11 mouse cellular contexts compared by ENCODE assay signal in the genomic region with DNA sequence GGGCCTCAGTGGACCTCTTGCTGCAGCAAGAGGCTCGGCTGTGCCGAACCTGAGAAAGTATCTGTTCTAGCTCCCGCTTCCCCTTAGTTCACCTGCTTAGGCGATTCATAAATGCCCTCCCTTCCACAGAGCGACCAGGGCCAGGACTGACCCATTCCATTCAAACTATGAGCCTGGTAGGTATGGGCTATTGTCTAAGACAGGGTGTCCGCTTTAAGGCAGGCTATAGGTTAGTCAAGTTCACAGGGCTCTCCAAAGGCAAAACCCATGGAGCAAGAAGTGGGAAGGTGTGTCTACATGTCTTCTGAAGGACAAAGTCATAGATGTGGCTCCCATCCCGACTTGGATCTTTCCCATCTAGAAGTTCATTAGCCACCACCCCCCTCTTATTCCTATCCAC. TPM values are rescaled to one million over a fixed set of nuclear protein-coding genes. Genes with fewer than 3 reads are reported as not detected.
DNase-seq lines count a peak whose midpoint lies in the region; ATAC-seq and TF ChIP-seq lines count a peak whose summit lies in the region.
"Had no signal": no experiment of that assay in that cellular context is flagged by ENCODE, and none has a peak within 500 bp of the region (broad histone marks: within the 10 kb centered on the region; RNA-seq: fewer than 3 reads in every experiment).

No protein-coding gene starts in this region.

- peaks cover 39% of the 10 kb centered on the region for H3K36me3 ChIP-seq in forebrain, embryonic 10.5 days (replicated peaks)
- H3K36me3 ChIP-seq in hindbrain, embryonic 14.5 days (replicated peaks; ENCODE audit: control insufficient read depth, insufficient read depth): no peaks in the 10 kb centered on the region
- H3K36me3 ChIP-seq in neural tube, embryonic 12.5 days: peaks cover 5% of the 10 kb centered on the region; the same call in 1 of the 2 replicates

- H3K4me2 ChIP-seq in hindbrain, embryonic 14.5 days (replicated peaks): peak overlapping the region; percentile 80
- peak overlapping the region; percentile 85 for H3K4me2 ChIP-seq in neural tube, embryonic 12.5 days (replicated peaks)

- peak overlapping the region; percentile 81 for H3K9ac ChIP-seq in hindbrain, embryonic 14.5 days
- H3K9ac ChIP-seq in neural tube, embryonic 12.5 days: peak overlapping the region; percentile 98

- H3K27ac ChIP-seq in layer of hippocampus, adult 2 months: peak overlapping the region; percentile 99
- H3K27ac ChIP-seq in forebrain, embryonic 10.5 days: peak overlapping the region; percentile 97
- peak overlapping the region; percentile 91 for H3K27ac ChIP-seq in hindbrain, embryonic 14.5 days
- H3K27ac ChIP-seq in neural tube, embryonic 12.5 days: peak overlapping the region; percentile 95

- TF ChIP-seq CTCF in layer of hippocampus, adult 2 months (conservative IDR thresholded peaks at IDR 0.05): no peak

- peaks cover 59% of the 10 kb centered on the region for H3K27me3 ChIP-seq in forebrain, embryonic 10.5 days (ENCODE audit: poor library complexity, severe bottlenecking)
- peaks cover 20% of the 10 kb centered on the region for H3K27me3 ChIP-seq in hindbrain, embryonic 14.5 days (ENCODE audit: control insufficient read depth, insufficient read depth, low read length)
- peaks cover 30% of the 10 kb centered on the region for H3K27me3 ChIP-seq in neural tube, embryonic 12.5 days (replicated peaks)

- H3K4me3 ChIP-seq in layer of hippocampus, adult 2 months: peak overlapping the region; percentile 92
- peak overlapping the region; percentile 98 for H3K4me3 ChIP-seq in forebrain, embryonic 10.5 days
- H3K4me3 ChIP-seq in hindbrain, embryonic 14.5 days (replicated peaks; ENCODE audit: low read length): peak overlapping the region; percentile 65
- H3K4me3 ChIP-seq in neural tube, embryonic 12.5 days: peak overlapping the region; percentile 80

- DNase-seq in layer of hippocampus, adult 2 months (ENCODE audit: low spot score in 2 of 2): no peak
- no peak for DNase-seq in layer of hippocampus, postnatal 25 days (ENCODE audit: extremely low spot score in 1 of 2, low spot score in 1 of 2)
- DNase-seq in forebrain, embryonic 10.5 days (ENCODE audit: extremely low spot score, low spot score): no peak
- DNase-seq in hindbrain, embryonic 14.5 days (ENCODE audit: low spot score): no peak
- no peak for DNase-seq in frontal cortex, postnatal 25 days (ENCODE audit: low spot score in 2 of 2)
- DNase-seq in layer of hippocampus, adult 9-10 months (ENCODE audit: low spot score): no peak
- DNase-seq in lung, postnatal 10 days: no peak
- DNase-seq: cerebellum, postnatal 36 days; kidney, postnatal 25 days had no signal

- 59% methylated on average over 7 of the region's 7 CpGs for WGBS in forebrain, embryonic 10.5 days
- WGBS in hindbrain, embryonic 14.5 days: 29% methylated on average over 7 of the region's 7 CpGs
- 38% methylated on average over 7 of the region's 7 CpGs for WGBS in neural tube, embryonic 12.5 days

- H3K9me3 ChIP-seq in forebrain, embryonic 10.5 days: no peaks in the 10 kb centered on the region
- no peaks in the 10 kb centered on the region for H3K9me3 ChIP-seq in hindbrain, embryonic 14.5 days (ENCODE audit: control insufficient read depth, low read length)
- no peaks in the 10 kb centered on the region for H3K9me3 ChIP-seq in neural tube, embryonic 12.5 days

- peaks cover 97% of the 10 kb centered on the region for H3K4me1 ChIP-seq in forebrain, embryonic 10.5 days
- H3K4me1 ChIP-seq in hindbrain, embryonic 14.5 days (replicated peaks; ENCODE audit: control insufficient read depth, insufficient read depth, low read length): peaks cover 70% of the 10 kb centered on the region
- H3K4me1 ChIP-seq in neural tube, embryonic 12.5 days: peaks cover 76% of the 10 kb centered on the region

- ATAC-seq in hindbrain, embryonic 14.5 days (ENCODE audit: low FRiP score): no peak
- ATAC-seq in neural tube, embryonic 12.5 days (ENCODE audit: low FRiP score, low read depth): no peak

RNA-seq across cellular contexts. Expression of a gene that starts 1.2 kb away (rescaled TPM):
- 10 to 100 TPM; 41.8 to 43.0 TPM for total RNA-seq in layer of hippocampus, adult 2 months (2021)
- 10 to 100 TPM; 34.9 to 37.1 TPM for total RNA-seq in layer of hippocampus, postnatal 25 days (2021)
- 46.8 and 51.8 TPM in 2 replicates for polyA plus RNA-seq in forebrain, embryonic 10.5 days (2016; fragmentation: Nextera tagmentation; extraction: Ambion mirVana)
- polyA plus RNA-seq in hindbrain, embryonic 14.5 days (2014; fragmentation: Nextera tagmentation; extraction: Ambion mirVana): 34.1 and 34.4 TPM in 2 replicates
- polyA plus RNA-seq in neural tube, embryonic 12.5 days (2016; fragmentation: Nextera tagmentation; extraction: Ambion mirVana): 41.2 and 46.3 TPM in 2 replicates

RNA-seq across cellular contexts. Expression of a gene that starts 2.0 kb away (rescaled TPM):
- total RNA-seq in layer of hippocampus, adult 2 months (2021): 10 to 100 TPM; 24.7 to 30.7 TPM
- 10 to 100 TPM; 30.2 to 37.9 TPM for total RNA-seq in layer of hippocampus, postnatal 25 days (2021)
- 272 and 295 TPM in 2 replicates for polyA plus RNA-seq in forebrain, embryonic 10.5 days (2016; fragmentation: Nextera tagmentation; extraction: Ambion mirVana)
- polyA plus RNA-seq in hindbrain, embryonic 14.5 days (2014; fragmentation: Nextera tagmentation; extraction: Ambion mirVana): 70.0 and 102 TPM in 2 replicates
- 396 and 412 TPM in 2 replicates for polyA plus RNA-seq in neural tube, embryonic 12.5 days (2016; fragmentation: Nextera tagmentation; extraction: Ambion mirVana)
- total RNA-seq: gastrocnemius, adult 18-20 months had no signal

RNA-seq across cellular contexts. Expression of a gene that starts 34.3 kb away (rescaled TPM):
- 1 to 10 TPM in 1 of 2 experiments, under 1 TPM in 1; 0.84 to 1.3 TPM for total RNA-seq in layer of hippocampus, adult 2 months (2021)
- total RNA-seq in layer of hippocampus, postnatal 25 days (2021): 1 to 10 TPM in 1 of 2 experiments, under 1 TPM in 1; 0.62 to 1.9 TPM
- 0.68 and 0.93 TPM in 2 replicates for polyA plus RNA-seq in forebrain, embryonic 10.5 days (2016; fragmentation: Nextera tagmentation; extraction: Ambion mirVana)
- polyA plus RNA-seq in hindbrain, embryonic 14.5 days (2014; fragmentation: Nextera tagmentation; extraction: Ambion mirVana): 0.40 TPM in 1 of 2 replicates, not detected in the other
- polyA plus RNA-seq in neural tube, embryonic 12.5 days (2016; fragmentation: Nextera tagmentation; extraction: Ambion mirVana): 0.34 and 1.2 TPM in 2 replicates
